Mouse (Mus musculus): Measurements from ENCODE around the gene Hist1h2ak. TPM values are rescaled to one million over a fixed set of nuclear protein-coding genes. Genes with fewer than 3 reads are reported as not detected.

Gene Hist1h2ak
- polyA plus RNA-seq, 1 experiment from 2014 or later = 7.6 TPM

DNA sequence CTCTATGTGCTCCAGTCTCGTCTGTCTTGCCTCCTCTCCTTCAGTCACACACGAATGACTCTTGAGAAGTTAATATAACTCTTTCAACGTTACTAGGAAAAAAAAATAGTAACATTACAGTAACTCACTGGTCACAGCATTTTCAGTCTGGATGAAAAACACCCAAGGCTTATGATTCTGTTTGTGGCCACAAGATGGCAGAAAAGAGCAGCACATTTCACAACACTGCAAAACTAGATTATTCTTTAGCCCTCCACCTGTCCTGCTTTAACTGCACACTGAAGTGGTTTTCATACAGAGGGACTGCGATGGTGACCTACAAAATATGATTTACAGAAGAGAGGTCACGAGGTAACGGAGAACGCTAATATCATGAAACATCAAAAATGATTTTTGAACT lies 38.9 kb downstream of the Hist1h2ak start:
- peak overlapping the region; percentile 67 for H3K4me2 ChIP-seq
- H3K4me3 ChIP-seq = peak overlapping the region; percentile 42
- H3K4me1 ChIP-seq (replicated peaks) = peaks cover 35% of the 10 kb centered on the region
- ATAC-seq (ENCODE audit: low read depth) = no peak
- no peaks in the 10 kb centered on the region for H3K9me3 ChIP-seq
- H3K27me3 ChIP-seq = no peaks in the 10 kb centered on the region
- H3K36me3 ChIP-seq = no peaks in the 10 kb centered on the region
- 0 out of 2 replicates have a peak overlapping the region, but pooled peaks have one; percentile 90 for H3K27ac ChIP-seq (replicated peaks)
- 1% methylated on average over 7 of the region's 7 CpGs for WGBS
- H3K9ac ChIP-seq = peak overlapping the region; percentile 64

DNA sequence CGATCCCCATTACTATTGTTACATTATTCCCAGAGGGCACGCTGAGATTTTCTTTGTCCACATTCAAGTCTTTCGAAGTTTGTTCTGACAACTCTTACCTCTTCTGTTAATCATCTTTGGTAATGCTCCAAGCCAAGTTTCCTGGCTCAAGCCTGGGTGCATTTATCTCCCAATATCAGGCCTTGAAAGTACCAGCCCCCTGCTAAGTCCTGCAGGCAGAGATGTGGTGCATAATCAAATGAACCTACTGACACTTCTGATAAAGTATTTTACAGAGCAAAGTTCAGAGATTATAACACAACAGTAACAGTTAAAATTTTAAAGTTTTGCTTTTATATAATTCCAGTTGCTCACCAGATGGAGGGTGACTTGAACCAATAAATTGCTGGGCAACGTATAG lies 41.9 kb downstream of the Hist1h2ak start:
- Histone ChIP-seq H3K4me1 (replicated peaks) (peaks cover 18% of the 10 kb centered on the region), H3K4me2 (peak overlapping the region; percentile 68), H3K9ac (peak overlapping the region; percentile 55), H3K27me3 (no peaks in the 10 kb centered on the region), H3K9me3 (no peaks in the 10 kb centered on the region), H3K36me3 (no peaks in the 10 kb centered on the region), H3K4me3 (peak overlapping the region; percentile 59), H3K27ac (replicated peaks) (no peak overlapping the region)
- 28% methylated on average over 4 of the region's 4 CpGs for WGBS
- ATAC-seq (ENCODE audit: low read depth) = no peak

DNA sequence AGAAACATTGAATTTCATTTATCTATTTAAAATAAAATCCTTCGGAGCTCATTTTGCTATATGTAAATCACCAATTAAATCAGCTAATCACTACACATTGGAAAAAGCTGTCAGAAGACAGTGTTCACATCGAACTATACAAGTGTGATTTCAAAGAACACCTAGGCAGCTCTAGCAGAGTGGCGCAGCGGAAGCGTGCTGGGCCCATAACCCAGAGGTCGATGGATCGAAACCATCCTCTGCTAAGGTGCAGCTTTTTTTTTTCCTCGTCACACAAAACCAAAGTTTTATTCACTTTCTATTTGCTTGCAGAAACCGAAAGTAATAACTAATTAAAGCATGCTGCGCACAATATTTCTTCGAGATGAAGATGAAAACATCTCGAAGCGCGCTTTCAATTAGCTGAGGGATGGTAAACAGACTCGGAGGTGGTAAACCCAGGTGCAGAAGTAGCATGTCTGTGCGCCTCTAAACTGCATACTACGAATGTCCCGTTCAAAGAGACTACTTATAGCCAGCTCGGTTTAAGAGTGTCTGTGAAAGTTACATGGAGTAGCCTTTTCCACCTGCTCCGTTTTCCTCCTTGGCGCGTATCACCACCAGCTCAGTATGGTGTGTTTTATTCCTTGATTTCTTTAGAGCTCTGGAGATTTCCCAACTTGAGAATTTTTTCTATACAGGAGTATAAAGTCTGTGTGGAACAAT lies 42.7 kb downstream of the Hist1h2ak start:
- ATAC-seq (ENCODE audit: low read depth) = peak; percentile 80
- peak overlapping the region; percentile 59 for H3K4me3 ChIP-seq
- H3K27me3 ChIP-seq = no peaks in the 10 kb centered on the region
- H3K36me3 ChIP-seq = no peaks in the 10 kb centered on the region
- no peak overlapping the region for H3K27ac ChIP-seq (replicated peaks)
- peaks cover 18% of the 10 kb centered on the region for H3K4me1 ChIP-seq (replicated peaks)
- H3K9me3 ChIP-seq = no peaks in the 10 kb centered on the region
- 2% methylated on average over 22 of the region's 22 CpGs for WGBS
- peak overlapping the region; percentile 55 for H3K9ac ChIP-seq
- peak overlapping the region; percentile 68 for H3K4me2 ChIP-seq

DNA sequence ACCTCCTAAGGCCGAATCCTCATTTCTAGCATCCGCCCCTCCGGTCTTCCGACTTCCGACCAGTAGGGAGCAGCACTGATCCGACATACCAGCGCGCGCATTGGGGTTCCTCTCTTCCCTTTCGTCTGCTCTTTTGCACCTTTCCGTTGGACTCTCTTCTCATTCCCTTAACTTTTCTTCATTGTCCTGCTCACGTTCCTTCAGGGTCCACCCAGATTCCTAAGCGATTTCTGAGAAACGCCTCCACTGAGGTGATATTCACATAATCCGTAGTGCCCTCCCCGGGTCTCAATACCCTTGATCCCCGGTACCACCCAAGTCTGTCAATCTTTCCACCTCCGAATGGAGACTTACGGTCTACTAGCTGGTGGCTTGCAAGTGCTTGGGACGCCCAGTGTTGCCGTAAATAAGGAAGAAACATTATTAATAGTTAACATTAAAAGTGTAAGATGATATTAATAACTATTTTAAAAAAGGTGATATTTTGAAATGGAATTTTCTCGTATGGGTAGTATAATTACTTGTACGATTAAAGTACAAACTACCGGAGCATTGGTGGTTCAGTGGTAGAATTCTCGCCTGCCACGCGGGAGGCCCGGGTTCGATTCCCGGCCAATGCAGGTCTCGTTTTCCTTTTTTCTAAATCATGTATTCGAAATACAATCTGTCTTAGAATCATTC lies 43.5 kb downstream of the Hist1h2ak start:
- Histone ChIP-seq H3K4me2 (peak overlapping the region; percentile 68), H3K4me3 (peak overlapping the region; percentile 59)

DNA sequence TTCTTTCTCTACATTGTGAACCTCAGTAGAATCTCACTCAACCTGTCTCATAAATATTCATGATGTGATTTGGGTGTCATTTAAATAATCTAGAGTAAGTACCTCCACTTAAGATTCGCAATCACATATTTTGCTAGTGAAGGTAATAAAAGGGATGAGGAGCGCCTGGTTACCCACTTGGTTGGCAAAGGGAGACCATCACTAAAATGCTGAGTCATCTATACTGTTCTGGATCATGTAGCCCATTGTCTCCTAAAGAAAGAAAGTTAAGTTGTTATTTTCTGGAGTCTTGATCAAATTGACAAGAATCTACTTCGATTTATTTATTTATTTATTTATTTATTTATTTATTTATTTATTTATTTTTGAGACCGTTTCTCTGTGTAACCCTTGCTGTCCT lies 47.0 kb downstream of the Hist1h2ak start:
- Histone ChIP-seq H3K27ac (replicated peaks) (no peak overlapping the region), H3K9ac (no peak overlapping the region), H3K36me3 (no peaks in the 10 kb centered on the region), H3K9me3 (no peaks in the 10 kb centered on the region), H3K4me2 (no peak overlapping the region), H3K27me3 (no peaks in the 10 kb centered on the region), H3K4me1 (replicated peaks) (peaks cover 7% of the 10 kb centered on the region; the same call in 1 of the 2 replicates), H3K4me3 (no peak overlapping the region)
- 75% methylated on average over 4 of the region's 4 CpGs for WGBS
- ATAC-seq (ENCODE audit: low read depth) = no peak

More for the DNA sequence above, 43.5 kb downstream of the Hist1h2ak start:
- Histone ChIP-seq H3K27me3 (no peaks in the 10 kb centered on the region), H3K27ac (replicated peaks) (peak overlapping the region; percentile 73), H3K36me3 (no peaks in the 10 kb centered on the region), H3K9me3 (no peaks in the 10 kb centered on the region), H3K4me1 (replicated peaks) (peaks cover 13% of the 10 kb centered on the region), H3K9ac (peak overlapping the region; percentile 72)
- WGBS = under 1% methylated on average over 32 of the region's 32 CpGs
- ATAC-seq (ENCODE audit: low read depth) = peak; percentile 86

Small RNA genes lying within 50 kb of the gene (microRNA-seq; reads per million reads assigned to microRNA genes)
- gene Gm44346 (not detected), gene Gm44357 (not detected), gene Gm44367 (not detected), gene Gm44454 (not detected)

Other genes with a start within 250 kb of the Hist1h2ak start
- gene Zkscan8, start 222.7 kb downstream of the Hist1h2ak start, polyA plus RNA-seq (2015; fragmentation: Nextera tagmentation; extraction: Ambion mirVana) = 5.2 and 5.6 TPM in 2 replicates
- gene Olfr1366, start 211.0 kb downstream of the Hist1h2ak start, polyA plus RNA-seq (2015; fragmentation: Nextera tagmentation; extraction: Ambion mirVana) = 0.13 and 0.32 TPM in 2 replicates
- gene Olfr1535, start 193.9 kb downstream of the Hist1h2ak start, polyA plus RNA-seq (2015; fragmentation: Nextera tagmentation; extraction: Ambion mirVana) = not detected in 2 replicates
- not detected in 2 replicates for gene Olfr1364, start 172.1 kb downstream of the Hist1h2ak start, polyA plus RNA-seq (2015; fragmentation: Nextera tagmentation; extraction: Ambion mirVana)
- not detected in 2 replicates for gene Olfr1362, start 139.8 kb downstream of the Hist1h2ak start, polyA plus RNA-seq (2015; fragmentation: Nextera tagmentation; extraction: Ambion mirVana)
- gene Olfr11, start 111.3 kb downstream of the Hist1h2ak start, polyA plus RNA-seq (2015; fragmentation: Nextera tagmentation; extraction: Ambion mirVana) = 0.07 TPM in 1 of 2 replicates, not detected in the other
- gene Olfr1361, start 90.4 kb downstream of the Hist1h2ak start, polyA plus RNA-seq (2015; fragmentation: Nextera tagmentation; extraction: Ambion mirVana) = not detected in 2 replicates
- not detected in 2 replicates for gene Olfr1360, start 76.4 kb downstream of the Hist1h2ak start, polyA plus RNA-seq (2015; fragmentation: Nextera tagmentation; extraction: Ambion mirVana)
- gene Olfr1359, start 55.7 kb downstream of the Hist1h2ak start, polyA plus RNA-seq (2015; fragmentation: Nextera tagmentation; extraction: Ambion mirVana) = not detected in 2 replicates
- 1.4 and 1.5 TPM in 2 replicates for gene Hist1h2bl, start 37.7 kb downstream of the Hist1h2ak start, polyA plus RNA-seq (2015; fragmentation: Nextera tagmentation; extraction: Ambion mirVana)
- 5.9 TPM in 1 of 2 replicates, not detected in the other for gene Hist1h2ai, start 37.4 kb downstream of the Hist1h2ak start, polyA plus RNA-seq (2015; fragmentation: Nextera tagmentation; extraction: Ambion mirVana)
- 2.7 and 3.3 TPM in 2 replicates for gene Hist1h3h, start 36.2 kb downstream of the Hist1h2ak start, polyA plus RNA-seq (2015; fragmentation: Nextera tagmentation; extraction: Ambion mirVana)
- gene Hist1h2bm, start 31.8 kb downstream of the Hist1h2ak start, polyA plus RNA-seq (2015; fragmentation: Nextera tagmentation; extraction: Ambion mirVana) = 1.2 and 1.4 TPM in 2 replicates
- 1.0 and 1.7 TPM in 2 replicates for gene Hist1h4j, start 18.8 kb downstream of the Hist1h2ak start, polyA plus RNA-seq (2015; fragmentation: Nextera tagmentation; extraction: Ambion mirVana)
- gene Hist1h4k, start 3.3 kb downstream of the Hist1h2ak start, polyA plus RNA-seq (2015; fragmentation: Nextera tagmentation; extraction: Ambion mirVana) = 0.84 and 3.9 TPM in 2 replicates
- 0.73 and 1.1 TPM in 2 replicates for gene Hist1h2bn, start 296 bp upstream of the Hist1h2ak start, polyA plus RNA-seq (2015; fragmentation: Nextera tagmentation; extraction: Ambion mirVana)
- gene Hist1h1b, start 26.8 kb upstream of the Hist1h2ak start, polyA plus RNA-seq (2015; fragmentation: Nextera tagmentation; extraction: Ambion mirVana) = 3.2 and 5.8 TPM in 2 replicates
- 32.1 and 33.9 TPM in 2 replicates for gene Hist1h3i, start 29.5 kb upstream of the Hist1h2ak start, polyA plus RNA-seq (2015; fragmentation: Nextera tagmentation; extraction: Ambion mirVana)
- gene Hist1h2an, start 33.4 kb upstream of the Hist1h2ak start, polyA plus RNA-seq (2015; fragmentation: Nextera tagmentation; extraction: Ambion mirVana) = not detected in 2 replicates
- 0.52 and 1.4 TPM in 2 replicates for gene Hist1h2bp, start 33.6 kb upstream of the Hist1h2ak start, polyA plus RNA-seq (2015; fragmentation: Nextera tagmentation; extraction: Ambion mirVana)
- gene Hist1h2bq, start 56.4 kb upstream of the Hist1h2ak start, polyA plus RNA-seq (2015; fragmentation: Nextera tagmentation; extraction: Ambion mirVana) = 4.3 and 4.4 TPM in 2 replicates
- gene Hist1h2ao, start 56.6 kb upstream of the Hist1h2ak start, polyA plus RNA-seq (2015; fragmentation: Nextera tagmentation; extraction: Ambion mirVana) = not detected in 2 replicates
- gene Hist1h4m, start 57.9 kb upstream of the Hist1h2ak start, polyA plus RNA-seq (2015; fragmentation: Nextera tagmentation; extraction: Ambion mirVana) = not detected in 2 replicates
- gene Hist1h4n, start 78.4 kb upstream of the Hist1h2ak start, polyA plus RNA-seq (2015; fragmentation: Nextera tagmentation; extraction: Ambion mirVana) = 7.0 and 7.5 TPM in 2 replicates
- 641 and 649 TPM in 2 replicates for gene Hist1h2ap, start 79.7 kb upstream of the Hist1h2ak start, polyA plus RNA-seq (2015; fragmentation: Nextera tagmentation; extraction: Ambion mirVana)
- 3.9 and 5.2 TPM in 2 replicates for gene Hist1h2br, start 79.9 kb upstream of the Hist1h2ak start, polyA plus RNA-seq (2015; fragmentation: Nextera tagmentation; extraction: Ambion mirVana)
- gene Zfp184, start 191.3 kb upstream of the Hist1h2ak start, polyA plus RNA-seq (2015; fragmentation: Nextera tagmentation; extraction: Ambion mirVana) = 16.0 and 16.3 TPM in 2 replicates
- gene Pom121l2, start 227.4 kb upstream of the Hist1h2ak start, polyA plus RNA-seq (2015; fragmentation: Nextera tagmentation; extraction: Ambion mirVana) = not detected in 2 replicates